Comparison of ENCODE assay signal across 8 mouse cellular contexts in the genomic region with DNA sequence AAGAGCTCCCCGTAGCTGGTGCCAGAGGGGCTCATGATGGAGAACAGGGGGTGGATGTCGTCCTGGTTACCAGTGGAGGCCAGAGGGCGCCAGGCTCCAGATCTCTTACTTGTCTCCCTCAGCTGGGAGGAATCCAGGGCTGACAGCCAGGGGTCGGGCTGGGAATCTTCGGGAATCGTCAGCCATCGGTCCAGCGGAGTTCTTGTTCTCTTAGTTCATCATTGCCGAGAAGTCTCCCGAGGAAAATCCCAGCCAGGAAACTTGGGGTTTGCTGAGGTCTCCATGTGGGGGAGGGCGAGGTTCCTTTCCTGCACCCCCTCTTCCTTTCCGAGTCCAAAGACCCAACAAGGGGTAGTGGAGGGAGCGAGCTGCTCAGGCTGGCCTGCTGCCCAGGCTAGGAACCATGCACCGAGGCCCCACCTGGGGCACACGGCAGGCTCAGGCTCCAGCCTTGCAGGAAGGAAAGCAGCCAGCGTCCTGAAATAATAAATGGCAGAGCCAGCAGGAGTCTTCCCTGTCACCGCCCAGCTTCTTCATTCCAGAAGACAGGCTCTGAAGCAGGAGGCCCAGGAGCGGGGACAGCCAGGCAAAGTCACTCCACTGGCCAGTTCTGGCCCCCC. TPM values are rescaled to one million over a fixed set of nuclear protein-coding genes. Genes with fewer than 3 reads are reported as not detected.
A peak's percentile ranks its signal among the peaks of the same experiment; 100 is the strongest.
DNase-seq lines count a peak whose midpoint lies in the region; ATAC-seq lines count a peak whose summit lies in the region.

No protein-coding gene starts in this region.

- peak overlapping the region; percentile 17; the same call in 1 of the 2 replicates for H3K4me2 ChIP-seq in forebrain, embryonic 15.5 days (replicated peaks)
- 0 out of 2 replicates have a peak overlapping the region, but pooled peaks have one; percentile 10 for H3K4me2 ChIP-seq in limb, embryonic 11.5 days (ENCODE audit: low read depth, severe bottlenecking)
- peak overlapping the region; percentile 34 for H3K4me2 ChIP-seq in neural tube, embryonic 13.5 days

- no peaks in the 10 kb centered on the region for H3K9me3 ChIP-seq in forebrain, embryonic 15.5 days
- H3K9me3 ChIP-seq in limb, embryonic 11.5 days (ENCODE audit: control insufficient read depth, low read length), result no peaks in the 10 kb centered on the region
- no peaks in the 10 kb centered on the region for H3K9me3 ChIP-seq in neural tube, embryonic 13.5 days

- peaks cover 16% of the 10 kb centered on the region for H3K4me1 ChIP-seq in forebrain, embryonic 15.5 days
- H3K4me1 ChIP-seq in limb, embryonic 11.5 days (ENCODE audit: control insufficient read depth, insufficient read depth, low read length), result peaks cover 20% of the 10 kb centered on the region
- peaks cover 43% of the 10 kb centered on the region for H3K4me1 ChIP-seq in neural tube, embryonic 13.5 days (replicated peaks)

- no peaks in the 10 kb centered on the region for H3K27me3 ChIP-seq in forebrain, embryonic 15.5 days
- peaks cover 7% of the 10 kb centered on the region; the same call in 1 of the 2 replicates for H3K27me3 ChIP-seq in limb, embryonic 11.5 days (ENCODE audit: control insufficient read depth, insufficient read depth, low read length)
- H3K27me3 ChIP-seq in neural tube, embryonic 13.5 days, result 0 out of 2 replicates have a peak, but pooled peaks cover 9% of the 10 kb centered on the region

- peak overlapping the region; percentile 50 for H3K27ac ChIP-seq in forebrain, embryonic 15.5 days (replicated peaks)
- H3K27ac ChIP-seq in limb, embryonic 11.5 days (replicated peaks; ENCODE audit: low read depth, low read length), result no peak overlapping the region
- H3K27ac ChIP-seq in neural tube, embryonic 13.5 days (replicated peaks), result peak overlapping the region; percentile 80

- H3K9ac ChIP-seq in forebrain, embryonic 15.5 days (replicated peaks), result no peak overlapping the region
- H3K9ac ChIP-seq in limb, embryonic 11.5 days (ENCODE audit: low read length), result peak overlapping the region; percentile 38
- H3K9ac ChIP-seq in neural tube, embryonic 13.5 days, result peak overlapping the region; percentile 56

- no peaks in the 10 kb centered on the region for H3K36me3 ChIP-seq in forebrain, embryonic 15.5 days
- H3K36me3 ChIP-seq in limb, embryonic 11.5 days (ENCODE audit: control insufficient read depth, insufficient read depth, low read length), result no peaks in the 10 kb centered on the region
- H3K36me3 ChIP-seq in neural tube, embryonic 13.5 days, result no peaks in the 10 kb centered on the region

- 7% methylated on average over 18 of the region's 18 CpGs for WGBS in forebrain, embryonic 15.5 days
- 12% methylated on average over 17 of the region's 18 CpGs for WGBS in limb, embryonic 11.5 days
- WGBS in neural tube, embryonic 13.5 days, result 10% methylated on average over 18 of the region's 18 CpGs

- no peak overlapping the region for H3K4me3 ChIP-seq in forebrain, embryonic 15.5 days
- no peak overlapping the region for H3K4me3 ChIP-seq in limb, embryonic 11.5 days (ENCODE audit: low read depth, low read length)
- peak overlapping the region; percentile 6; the same call in 1 of the 2 replicates for H3K4me3 ChIP-seq in neural tube, embryonic 13.5 days

- ATAC-seq in forebrain, embryonic 15.5 days (replicated peaks), result no peak
- no peak for ATAC-seq in limb, embryonic 11.5 days (ENCODE audit: insufficient number of reproducible peaks, low FRiP score, low TSS enrichment, low read depth)
- ATAC-seq in neural tube, embryonic 13.5 days (ENCODE audit: low read depth), result peak; percentile 46

- DNase-seq in right cerebral cortex, postnatal 14 days, result peak; percentile 45
- DNase-seq in right cerebral cortex, postnatal 36 days (ENCODE audit: low spot score in 2 of 2), result no peak
- peak; percentile 88 for DNase-seq in heart, postnatal 4 days
- no peak for DNase-seq in limb, embryonic 11.5 days (ENCODE audit: low spot score)
- no peak for DNase-seq in left cerebral cortex, adult 9 months (ENCODE audit: low spot score in 2 of 2)
- no peak for DNase-seq in left cerebral cortex, adult 18-20 months (ENCODE audit: low spot score in 2 of 2)

RNA-seq across cellular contexts. Expression of gene Asap3, which starts 12.5 kb away (rescaled TPM):
- 3.4 and 3.7 TPM in 2 replicates for polyA plus RNA-seq in forebrain, embryonic 15.5 days (2015; fragmentation: Nextera tagmentation; extraction: Ambion mirVana)
- 1 to 10 TPM; 3.3 to 3.7 TPM for total RNA-seq in heart, postnatal 4 days (2021)
- 3.0 and 3.2 TPM in 2 replicates for polyA plus RNA-seq in limb, embryonic 11.5 days (2014; fragmentation: Nextera tagmentation; extraction: Ambion mirVana)
- 8.6 and 8.8 TPM in 2 replicates for polyA plus RNA-seq in neural tube, embryonic 13.5 days (2015; fragmentation: Nextera tagmentation; extraction: Ambion mirVana)
- total RNA-seq in left cerebral cortex, adult 18-20 months (2021), result 1 to 10 TPM; 2.6 to 3.0 TPM

RNA-seq across cellular contexts. Expression of gene Tcea3, which starts 28.8 kb away (rescaled TPM):
- polyA plus RNA-seq in forebrain, embryonic 15.5 days (2015; fragmentation: Nextera tagmentation; extraction: Ambion mirVana), result 0.57 and 1.0 TPM in 2 replicates
- total RNA-seq in heart, postnatal 4 days (2021), result 10 to 100 TPM; 55.2 to 56.7 TPM
- polyA plus RNA-seq in limb, embryonic 11.5 days (2014; fragmentation: Nextera tagmentation; extraction: Ambion mirVana), result 3.1 and 3.8 TPM in 2 replicates
- polyA plus RNA-seq in neural tube, embryonic 13.5 days (2015; fragmentation: Nextera tagmentation; extraction: Ambion mirVana), result 1.9 and 2.6 TPM in 2 replicates
- total RNA-seq in left cerebral cortex, adult 18-20 months (2021), result under 1 TPM; 0.49 to 0.77 TPM

RNA-seq across cellular contexts. Expression of gene E2f2, which starts 46.5 kb away (rescaled TPM):
- 5.4 and 6.0 TPM in 2 replicates for polyA plus RNA-seq in forebrain, embryonic 15.5 days (2015; fragmentation: Nextera tagmentation; extraction: Ambion mirVana)
- 1 to 10 TPM; 5.8 to 9.7 TPM for total RNA-seq in heart, postnatal 4 days (2021)
- polyA plus RNA-seq in limb, embryonic 11.5 days (2014; fragmentation: Nextera tagmentation; extraction: Ambion mirVana), result 4.7 and 5.7 TPM in 2 replicates
- polyA plus RNA-seq in neural tube, embryonic 13.5 days (2015; fragmentation: Nextera tagmentation; extraction: Ambion mirVana), result 2.5 and 3.3 TPM in 2 replicates
- under 1 TPM; 0.30 to 0.40 TPM for total RNA-seq in left cerebral cortex, adult 18-20 months (2021)

Comparison
In these comparisons a context has a peak if more than half of its experiments do, and no peak if none do; other contexts are left out.
1. DNase-seq: peak in right cerebral cortex, postnatal 14 days (single experiment) and heart, postnatal 4 days (single experiment); none in right cerebral cortex, postnatal 36 days (0 of 2), limb, embryonic 11.5 days (single experiment), left cerebral cortex, adult 9 months (0 of 2) and left cerebral cortex, adult 18-20 months (0 of 2).
2. Peak in every context shown above with its lines, with median percentiles within 50 percentile points of each other: H3K4me2 ChIP-seq.